8 mouse cellular contexts compared by ENCODE assay signal in the genomic region with DNA sequence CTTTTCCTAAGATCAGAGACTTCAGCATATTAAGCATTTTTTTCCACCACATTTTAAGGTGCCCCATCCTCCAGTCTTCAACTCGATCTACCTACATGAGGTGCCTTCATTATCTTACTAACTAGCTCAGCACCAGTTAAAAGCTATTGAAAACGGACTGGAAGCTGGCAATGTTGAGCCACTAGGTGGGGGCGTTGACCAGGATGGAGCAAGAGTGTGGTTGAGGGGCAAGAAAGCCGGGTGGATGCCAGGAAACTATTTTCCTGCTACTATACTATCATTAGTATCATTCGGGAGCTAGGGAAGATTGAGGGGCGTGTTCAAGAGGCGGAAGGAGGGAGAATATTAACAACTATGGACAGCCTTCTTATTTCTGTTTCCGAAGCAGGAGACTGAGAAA. TPM values are rescaled to one million over a fixed set of nuclear protein-coding genes. Genes with fewer than 3 reads are reported as not detected.
DNase-seq lines count a peak whose midpoint lies in the region; ATAC-seq lines count a peak whose summit lies in the region.

No protein-coding gene starts in this region.

- no peaks in the 10 kb centered on the region for H3K36me3 ChIP-seq in hindbrain, embryonic 11.5 days (ENCODE audit: control insufficient read depth, insufficient read depth, low read length)
- no peaks in the 10 kb centered on the region for H3K36me3 ChIP-seq in limb, embryonic 11.5 days (ENCODE audit: control insufficient read depth, insufficient read depth, low read length)

- no peaks in the 10 kb centered on the region for H3K4me1 ChIP-seq in hindbrain, embryonic 11.5 days (replicated peaks; ENCODE audit: control insufficient read depth, insufficient read depth, low read length)
- 0 out of 2 replicates have a peak, but pooled peaks cover 4% of the 10 kb centered on the region for H3K4me1 ChIP-seq in limb, embryonic 11.5 days (ENCODE audit: control insufficient read depth, insufficient read depth, low read length)

- H3K9me3 ChIP-seq in hindbrain, embryonic 11.5 days (ENCODE audit: control insufficient read depth, low read length), result no peaks in the 10 kb centered on the region
- H3K9me3 ChIP-seq in limb, embryonic 11.5 days (ENCODE audit: control insufficient read depth, low read length), result no peaks in the 10 kb centered on the region; the same call in 1 of the 2 replicates

- no peak overlapping the region for H3K4me2 ChIP-seq in hindbrain, embryonic 11.5 days (replicated peaks; ENCODE audit: low read depth, low read length)
- no peak overlapping the region for H3K4me2 ChIP-seq in limb, embryonic 11.5 days (ENCODE audit: low read depth, severe bottlenecking)

- H3K4me3 ChIP-seq in hindbrain, embryonic 11.5 days (ENCODE audit: low read depth, low read length), result no peak overlapping the region
- H3K4me3 ChIP-seq in limb, embryonic 11.5 days (ENCODE audit: low read depth, low read length), result no peak overlapping the region

- peak; percentile 27 for DNase-seq in ovary, postnatal 36 days (ENCODE audit: low spot score)
- no peak for DNase-seq in ovary, postnatal 10 days (ENCODE audit: low spot score)
- DNase-seq in embryo, embryonic 10 days (ENCODE audit: low spot score), result peak; percentile 69
- DNase-seq in hindbrain, embryonic 11.5 days (ENCODE audit: low spot score), result peak; percentile 45
- peak; percentile 65 for DNase-seq in limb, embryonic 11.5 days (ENCODE audit: low spot score)
- DNase-seq in right cerebral cortex, postnatal 10 days (ENCODE audit: low spot score in 2 of 2), result peak; percentile 59 to 62
- no peak for DNase-seq in cerebellum, postnatal 36 days

- no peak for ATAC-seq in hindbrain, embryonic 11.5 days (ENCODE audit: low FRiP score)
- ATAC-seq in limb, embryonic 11.5 days (ENCODE audit: insufficient number of reproducible peaks, low FRiP score, low TSS enrichment, low read depth), result no peak
- ATAC-seq in megakaryocyte, adult 5-6 weeks (ENCODE audit: poor library complexity, severe bottlenecking), result no peak

- no peak overlapping the region for H3K27ac ChIP-seq in hindbrain, embryonic 11.5 days (ENCODE audit: low read depth, low read length)
- H3K27ac ChIP-seq in limb, embryonic 11.5 days (replicated peaks; ENCODE audit: low read depth, low read length), result no peak overlapping the region

- peaks cover 17% of the 10 kb centered on the region for H3K27me3 ChIP-seq in hindbrain, embryonic 11.5 days (ENCODE audit: control insufficient read depth, insufficient read depth, low read length)
- peaks cover 43% of the 10 kb centered on the region for H3K27me3 ChIP-seq in limb, embryonic 11.5 days (ENCODE audit: control insufficient read depth, insufficient read depth, low read length)

- WGBS in hindbrain, embryonic 11.5 days, result 8% methylated on average over 8 of the region's 8 CpGs
- 8% methylated on average over 8 of the region's 8 CpGs for WGBS in limb, embryonic 11.5 days

- H3K9ac ChIP-seq in hindbrain, embryonic 11.5 days (ENCODE audit: low read depth, low read length), result no peak overlapping the region
- no peak overlapping the region for H3K9ac ChIP-seq in limb, embryonic 11.5 days (ENCODE audit: low read length)

RNA-seq across cellular contexts. Expression of gene Htr1b, which starts 1.5 kb away (rescaled TPM):
- polyA plus RNA-seq in hindbrain, embryonic 11.5 days (2014; fragmentation: Nextera tagmentation; extraction: Ambion mirVana), result 1.1 and 1.2 TPM in 2 replicates
- polyA plus RNA-seq in limb, embryonic 11.5 days (2014; fragmentation: Nextera tagmentation; extraction: Ambion mirVana), result 0.14 and 0.27 TPM in 2 replicates
- 1.0 and 1.5 TPM in 2 replicates for total RNA-seq in megakaryocyte, adult 5-6 weeks (2015)
- total RNA-seq in megakaryocyte, adult 5-6 weeks (2017), result 1.4 and 1.7 TPM in 2 replicates

Comparison
In these comparisons a context has a peak if more than half of its experiments do, and no peak if none do; other contexts are left out.
1. DNase-seq: peak in ovary, postnatal 36 days (single experiment), embryo, embryonic 10 days (single experiment), hindbrain, embryonic 11.5 days (single experiment), limb, embryonic 11.5 days (single experiment) and right cerebral cortex, postnatal 10 days (2 of 2); none in ovary, postnatal 10 days (single experiment) and cerebellum, postnatal 36 days (0 of 2).